Mouse (Mus musculus) hematopoietic stem cell, adult 5-6 weeks (primary cell): Measurements from ENCODE around the gene Tmem17. TPM values are rescaled to one million over a fixed set of nuclear protein-coding genes. Genes with fewer than 3 reads are reported as not detected.

Experiments used
- ATAC-seq, 2 experiments: fragments of 125-278 bp in 1 of 2; replicated peaks in 1 of 2; 2 replicates each; pipeline ENCODE4 v1.8.0; 2016 to 2017; ENCODE audit warnings: inconsistent platforms in 2 of 2, mild to moderate bottlenecking in 2 of 2, moderate number of reproducible peaks in 2 of 2, low read depth in 1 of 2, moderate TSS enrichment in 1 of 2; ENCODE audit not compliant: low FRiP score in 2 of 2, poor library complexity in 2 of 2, severe bottlenecking in 2 of 2, insufficient read depth in 1 of 2, low TSS enrichment in 1 of 2
- total RNA-seq: library from RNA; stranded (forward); fragments of 172-1452, 232-1000 nt; gene quantifications from 2 replicates; pipeline ENCODE4 v1.2.3, GENCODE M21; 2017

Tmem17 gene
- 5.4 and 8.1 TPM in 2 replicates for total RNA-seq

GRCm38 (mm10) chr11:22512038-22513001, at the start of gene Tmem17:
Tmem17 (plus strand) TSS chr11:22512088.
- peak; percentile 83 to 91 for ATAC-seq

GRCm38 (mm10) chr11:22479836-22480619, 31.9 kb upstream of the Tmem17 start:
- ATAC-seq, result no peak

GRCm38 (mm10) chr11:22481639-22482361, 30.1 kb upstream of the Tmem17 start:
- no peak for ATAC-seq

- ATAC-seq, result no peak
Measured at GRCm38 (mm10) chr11:22482362-22482760, 29.5 kb upstream of the Tmem17 start.

- ATAC-seq, result no peak
Measured at GRCm38 (mm10) chr11:22493694-22494319, 18.1 kb upstream of the Tmem17 start.

GRCm38 (mm10) chr11:22494941-22495340, 16.9 kb upstream of the Tmem17 start:
- no peak for ATAC-seq

GRCm38 (mm10) chr11:22499396-22499795, 12.5 kb upstream of the Tmem17 start:
- ATAC-seq, result no peak

- no peak for ATAC-seq
Measured at GRCm38 (mm10) chr11:22499886-22500285, 12.0 kb upstream of the Tmem17 start.

GRCm38 (mm10) chr11:22500771-22501566, 10.9 kb upstream of the Tmem17 start:
- ATAC-seq, result no peak

GRCm38 (mm10) chr11:22513075-22513474, 1.2 kb downstream of the Tmem17 start:
- no peak for ATAC-seq

- no peak for ATAC-seq
Measured at GRCm38 (mm10) chr11:22515061-22515460, 3.2 kb downstream of the Tmem17 start.

GRCm38 (mm10) chr11:22518445-22518844, 6.6 kb downstream of the Tmem17 start:
- ATAC-seq, result no peak

- ATAC-seq, result no peak
Measured at GRCm38 (mm10) chr11:22520251-22520650, 8.4 kb downstream of the Tmem17 start.

GRCm38 (mm10) chr11:22524606-22525005, 12.7 kb downstream of the Tmem17 start:
- ATAC-seq, result no peak

- no peak for ATAC-seq
Measured at GRCm38 (mm10) chr11:22540600-22540999, 28.7 kb downstream of the Tmem17 start.

- no peak for ATAC-seq
Measured at GRCm38 (mm10) chr11:22560061-22560460, 48.2 kb downstream of the Tmem17 start.
